Mouse (Mus musculus): ENCODE results near the gene Ptcd3.
"Not testable (repeated sequence)": the region's sequence is repeated elsewhere in the genome, so short reads cannot be mapped to it uniquely, and the experiment has no call there.

The Ptcd3 gene

DNA sequence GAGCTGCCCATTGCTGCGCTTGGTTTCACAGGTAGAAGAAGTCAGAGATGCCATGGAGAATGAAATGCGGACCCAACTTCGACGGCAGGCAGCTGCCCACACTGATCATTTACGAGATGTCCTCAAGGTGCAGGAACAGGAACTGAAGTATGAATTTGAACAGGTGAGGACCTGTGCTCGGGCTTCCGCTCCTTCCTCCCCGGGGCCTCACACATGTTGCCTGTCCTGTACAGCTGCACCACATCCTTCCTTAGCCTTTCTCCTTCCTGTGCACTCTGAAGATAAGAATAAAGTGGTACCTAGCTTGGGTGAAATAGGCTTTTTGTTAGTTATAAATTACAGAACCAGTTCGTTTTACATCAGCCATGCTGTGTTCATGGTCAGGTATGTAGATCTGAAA, 37.2 kb downstream of the Ptcd3 start:
- no peak for DNase-seq (ENCODE audit: low spot score)

DNA sequence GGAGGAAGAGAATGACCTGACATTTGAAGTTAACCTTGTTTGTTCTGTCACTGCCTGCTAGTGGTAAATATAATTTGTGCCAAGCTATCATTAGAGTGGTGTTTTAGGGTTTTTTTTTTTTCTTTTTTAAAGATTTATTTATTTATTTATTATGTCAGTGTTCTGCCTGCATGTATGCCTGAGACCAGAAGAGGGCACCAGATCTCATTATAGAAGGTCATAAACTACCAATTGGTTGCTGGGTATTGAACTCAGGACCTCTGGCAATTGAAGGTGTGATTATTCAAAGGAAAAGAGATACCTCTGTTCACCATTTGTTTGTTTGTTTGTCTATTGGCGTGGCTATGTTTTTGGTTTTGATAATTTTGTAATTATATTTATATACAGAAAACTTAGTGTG, 39.7 kb downstream of the Ptcd3 start:
- no peak for DNase-seq (ENCODE audit: low spot score)

DNA sequence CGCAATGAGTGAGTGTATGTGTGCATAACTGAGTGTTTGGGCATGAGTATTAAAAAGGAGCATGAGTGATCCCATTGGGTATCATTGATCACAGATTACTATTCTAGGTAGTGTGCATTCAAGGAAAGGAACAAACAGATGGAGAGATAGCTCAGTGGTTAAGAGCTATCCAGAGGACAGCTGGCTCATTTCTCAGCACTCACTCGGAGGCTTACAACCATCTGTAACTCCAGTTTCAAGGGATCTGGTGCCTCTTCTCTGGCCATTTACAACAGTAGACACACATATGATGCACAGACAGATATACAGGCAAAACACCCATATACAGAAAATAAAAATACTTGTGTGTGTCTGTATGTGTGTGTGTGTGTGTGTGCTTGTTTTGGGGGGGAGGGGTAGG, 40.8 kb downstream of the Ptcd3 start:
- no peak for DNase-seq (ENCODE audit: low spot score)

DNA sequence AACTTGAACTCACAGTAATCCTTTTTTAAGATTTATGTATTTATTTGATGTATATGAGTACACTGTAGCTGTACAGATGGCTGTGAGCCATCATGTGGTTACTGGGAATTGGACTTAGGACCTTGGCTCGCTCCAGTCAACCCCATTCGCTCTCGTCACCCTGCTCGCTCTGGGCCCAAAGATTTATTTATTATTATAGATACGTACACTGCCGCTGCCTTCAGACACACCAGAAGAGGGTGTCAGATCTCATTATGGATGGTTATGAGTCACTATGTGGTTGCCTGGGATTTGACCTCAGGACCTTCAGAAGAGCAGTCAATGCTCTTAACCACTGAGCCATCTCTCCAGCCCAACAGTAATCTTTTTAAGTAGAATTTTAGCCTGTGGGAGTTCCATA, 61.6 kb downstream of the Ptcd3 start:
- not testable (repeated sequence) for DNase-seq (ENCODE audit: low spot score)

DNA sequence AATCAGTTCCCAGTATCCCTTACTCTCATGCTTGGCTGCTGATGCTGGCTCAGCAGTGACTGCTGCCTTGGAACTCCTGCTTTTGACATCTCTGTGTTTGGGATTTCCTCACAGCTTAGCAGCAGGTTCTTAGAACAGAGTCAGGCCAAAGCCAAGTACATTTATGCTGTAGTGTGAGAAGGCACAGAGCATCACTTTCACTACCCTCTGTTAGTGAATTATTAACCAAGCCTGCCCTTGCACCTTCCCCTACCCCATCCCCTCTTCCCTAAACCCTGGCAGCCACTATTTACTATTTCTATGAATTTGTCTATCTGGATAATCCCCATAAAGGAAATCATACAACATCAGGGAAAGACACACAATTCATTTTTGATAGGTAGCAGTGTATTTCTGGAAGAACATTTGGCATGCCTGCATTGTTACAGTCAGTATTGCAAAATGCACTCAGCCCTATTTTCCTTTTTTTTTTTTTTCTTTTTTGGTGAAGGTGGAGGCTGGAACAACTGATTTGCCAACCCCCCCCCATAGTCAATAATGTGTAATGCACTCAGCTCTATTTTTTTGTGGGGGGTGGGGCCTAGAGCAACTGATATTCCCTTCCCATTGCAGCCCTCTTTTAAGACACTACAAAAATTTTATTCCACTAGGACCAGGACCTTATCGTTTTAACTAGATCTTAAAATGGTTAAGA, 67.8 kb downstream of the Ptcd3 start:
- DNase-seq (ENCODE audit: low spot score): no peak

DNA sequence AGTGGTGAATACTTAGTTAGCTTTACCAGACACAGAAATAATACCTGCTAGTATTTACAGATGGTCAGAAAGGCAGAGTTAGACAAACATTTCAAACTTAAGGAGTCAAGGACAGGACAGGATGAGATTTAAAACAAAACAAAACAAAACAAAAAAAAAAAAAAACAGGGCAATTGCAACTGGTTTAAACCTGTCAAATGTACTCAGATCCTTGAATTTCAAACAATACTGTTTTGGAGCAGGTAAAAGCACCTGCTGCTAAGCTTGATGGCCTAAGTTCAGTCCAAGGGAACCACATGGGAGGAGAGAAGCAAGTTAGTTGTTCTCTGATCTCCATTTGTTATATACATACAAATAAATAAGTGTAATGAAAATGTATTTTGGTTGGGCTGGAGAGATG, 68.7 kb downstream of the Ptcd3 start:
- no peak for DNase-seq (ENCODE audit: low spot score)

DNA sequence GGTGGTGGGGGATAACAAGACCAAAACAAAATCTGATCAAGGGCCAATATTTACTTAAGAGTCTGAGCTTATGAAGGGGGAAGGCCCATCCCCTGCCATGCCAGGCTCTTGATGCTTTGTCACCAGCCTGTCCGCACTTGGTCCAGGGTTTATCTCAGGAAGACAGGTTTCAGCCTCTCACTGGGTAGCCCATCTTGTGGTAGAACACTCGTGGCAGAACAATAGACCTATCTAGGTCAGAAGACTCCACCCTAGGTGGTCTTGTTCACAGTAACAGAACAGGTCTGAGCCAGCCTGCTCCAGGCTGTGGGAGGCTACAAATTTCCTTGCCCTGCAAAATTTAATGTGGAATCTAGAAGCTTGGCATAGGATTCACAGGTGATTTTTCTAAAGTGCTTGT, 71.7 kb downstream of the Ptcd3 start:
- no peak for DNase-seq (ENCODE audit: low spot score)

DNA sequence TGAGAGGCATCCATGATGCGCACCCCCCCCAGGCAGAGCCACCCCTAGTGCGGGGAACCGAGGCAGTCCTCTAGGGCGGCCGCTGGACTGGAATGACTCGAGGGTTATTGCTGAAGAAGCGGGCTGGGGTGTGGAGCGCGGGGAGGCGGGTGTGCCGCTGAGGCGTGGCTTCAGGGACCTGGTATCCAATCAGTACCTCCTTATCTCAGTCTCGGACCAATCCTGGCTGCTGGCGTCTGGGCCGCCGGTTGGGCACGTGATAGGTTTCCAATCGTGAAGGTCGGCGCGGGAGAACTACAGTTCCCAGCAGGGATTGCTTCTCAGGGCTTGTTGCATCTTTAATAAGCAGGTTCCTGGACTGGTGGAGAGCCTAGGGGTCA, 77.0 kb downstream of the Ptcd3 start:
- DNase-seq (ENCODE audit: low spot score): peak; percentile 95

DNA sequence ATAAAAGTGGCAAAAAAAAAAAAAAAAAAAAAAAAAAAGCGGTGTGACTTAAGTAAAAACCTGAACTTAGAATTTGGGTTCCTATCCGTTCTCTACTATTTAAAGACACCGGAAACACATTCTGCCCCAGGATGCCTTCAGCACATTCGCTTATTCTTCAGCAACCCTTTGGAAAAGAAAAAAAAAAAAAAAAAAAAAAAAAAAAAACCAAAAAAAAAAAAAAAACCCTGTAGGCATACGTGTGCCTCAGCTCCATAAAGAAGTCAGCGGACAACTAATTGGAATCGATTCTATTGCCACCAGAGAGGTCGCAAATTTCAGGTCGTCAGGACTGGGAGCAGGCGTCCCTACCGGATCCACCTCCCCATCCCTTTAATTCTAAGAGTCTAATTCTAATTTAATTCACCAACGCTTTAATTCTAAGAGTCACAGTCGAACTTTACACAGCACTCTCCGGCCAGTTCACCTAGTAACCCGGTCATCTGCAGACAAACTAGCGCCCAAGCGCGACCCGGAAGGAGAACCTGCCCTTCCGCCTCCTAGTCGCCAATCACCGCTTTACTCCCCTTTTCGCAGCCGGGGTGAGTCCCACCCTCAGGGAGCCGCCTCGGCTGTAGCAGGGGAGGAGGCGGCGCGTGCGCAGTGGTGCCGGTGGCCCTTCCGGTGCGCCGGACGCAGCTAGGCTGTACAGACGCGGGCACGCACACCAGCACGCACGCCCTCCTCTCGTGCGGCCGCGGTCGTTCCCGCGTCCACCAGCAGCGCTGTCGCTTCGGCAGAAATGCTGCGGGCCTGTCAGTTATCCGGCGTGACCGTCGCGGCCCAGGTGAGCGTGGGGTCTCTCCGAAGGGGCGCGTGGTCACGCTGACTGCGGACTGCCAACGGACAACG, 77.6 kb downstream of the Ptcd3 start, which contains the start of gene Immt:
Gene Immt (plus strand): TSS at position 642 of the 891 bp plus-strand sequence.
- peak; percentile 97 for DNase-seq (ENCODE audit: low spot score)

All from yolk sac, embryonic 10.5 days (tissue).